Mouse (Mus musculus) heart, adult 9 months (tissue): ENCODE results near the gene Golga3.

Source experiments
- DNase-seq, 2 experiments: peaks; one replicate each; pipeline ENCODE4 v3.0.0; 2022; ENCODE audit warnings: low spot score in 2 of 2

Gene Golga3

DNA sequence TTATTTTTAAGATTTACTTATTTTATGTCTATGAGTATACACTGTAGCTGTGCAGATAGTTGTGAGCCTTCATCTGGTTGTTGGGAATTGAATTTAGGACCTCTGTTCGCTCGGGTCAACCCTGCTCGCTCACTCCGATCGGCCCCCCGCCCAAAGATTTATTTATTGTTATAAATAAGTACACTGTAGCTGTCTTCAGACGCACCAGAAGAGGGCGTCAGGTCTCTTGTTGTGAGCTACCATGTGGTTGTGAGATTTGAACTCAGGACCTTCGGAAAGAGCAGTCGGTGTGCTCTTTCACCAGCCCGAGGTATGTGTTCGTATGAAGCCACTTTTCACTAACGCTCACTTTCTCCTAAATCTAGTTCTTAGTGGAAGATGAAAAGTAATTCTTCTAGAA lies 55.1 kb downstream of the Golga3 start:
- no peak for DNase-seq

- peak in 1 of 2 experiments; percentile 7 for DNase-seq
Observed at GRCm38 (mm10) chr5:110232346-110232745, 55.8 kb downstream of the Golga3 start.

GRCm38 (mm10) chr5:110244091-110244490 lies 67.6 kb downstream of the Golga3 start:
- no peak for DNase-seq

DNA sequence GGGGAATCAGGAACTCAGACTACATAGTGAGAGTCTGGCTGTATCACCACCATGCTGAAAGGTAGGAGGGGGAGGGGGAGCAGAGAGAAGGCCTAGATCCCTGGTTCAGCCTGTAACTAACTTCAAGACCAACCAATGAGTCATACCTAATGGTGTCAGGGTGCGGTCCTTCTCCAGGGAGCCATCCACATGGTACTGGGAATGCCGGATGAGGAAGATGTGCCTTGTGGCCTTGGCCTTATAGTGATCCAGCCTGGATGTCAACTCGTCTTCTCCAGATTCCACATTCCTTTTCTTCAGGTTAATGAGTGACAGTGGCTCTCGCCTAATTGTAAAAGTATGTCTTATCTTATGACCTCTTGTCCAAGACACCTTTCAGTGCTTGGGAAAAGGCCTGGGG lies 90.4 kb downstream of the Golga3 start:
- no peak for DNase-seq

- DNase-seq = peak; percentile 84 to 86
Observed at GRCm38 (mm10) chr5:110269141-110270101, 92.9 kb downstream of the Golga3 start, which contains the start of gene Pgam5. Gene Pgam5 (minus strand): TSS chr5:110269913.

- DNase-seq = no peak
Observed at GRCm38 (mm10) chr5:110270242-110270641, 93.7 kb downstream of the Golga3 start.

DNA sequence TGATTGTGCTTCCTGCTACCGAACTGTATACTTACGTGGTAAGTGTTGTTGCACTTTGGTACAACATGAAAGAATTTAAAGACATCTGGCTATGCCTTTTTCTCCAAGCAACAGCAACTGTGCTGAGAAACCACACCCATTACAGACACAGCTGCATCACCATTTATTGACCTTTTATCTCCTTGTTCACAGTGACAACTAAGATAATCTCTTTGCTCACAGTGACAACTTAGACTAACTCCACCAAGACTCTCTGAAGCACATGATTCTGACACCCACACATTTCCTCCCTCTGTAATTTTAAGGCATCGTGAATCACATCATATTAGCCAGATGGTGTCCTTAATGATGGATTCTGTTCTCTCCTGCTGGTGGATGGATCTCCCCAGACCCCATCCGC lies 97.6 kb downstream of the Golga3 start:
- no peak for DNase-seq

- no peak for DNase-seq
Observed at GRCm38 (mm10) chr5:110274846-110275245, 98.3 kb downstream of the Golga3 start.
